Mouse (Mus musculus): Measurements from ENCODE around the gene Oas1f.
"Not testable (repeated sequence)": the region's sequence is repeated elsewhere in the genome, so short reads cannot be mapped to it uniquely, and the experiment has no call there.

Oas1f gene

GRCm38 (mm10) chr5:120876839-120877238, 29.7 kb downstream of the Oas1f start:
- DNase-seq: not testable (repeated sequence)

- DNase-seq: not testable (repeated sequence)
Observed at GRCm38 (mm10) chr5:120877407-120877806, 30.2 kb downstream of the Oas1f start.

- DNase-seq: not testable (repeated sequence)
Observed at GRCm38 (mm10) chr5:120878803-120879202, 31.6 kb downstream of the Oas1f start.

- DNase-seq: not testable (repeated sequence)
Observed at GRCm38 (mm10) chr5:120881681-120882080, 34.5 kb downstream of the Oas1f start.

- DNase-seq: not testable (repeated sequence)
Observed at GRCm38 (mm10) chr5:120887413-120887812, 40.2 kb downstream of the Oas1f start, which contains the start of gene Oas1g. Gene Oas1g (minus strand): TSS chr5:120887613.

GRCm38 (mm10) chr5:120887831-120888230, 40.7 kb downstream of the Oas1f start:
- no peak for DNase-seq

GRCm38 (mm10) chr5:120888294-120888815, 41.2 kb downstream of the Oas1f start:
- not testable (repeated sequence) for DNase-seq

DNA sequence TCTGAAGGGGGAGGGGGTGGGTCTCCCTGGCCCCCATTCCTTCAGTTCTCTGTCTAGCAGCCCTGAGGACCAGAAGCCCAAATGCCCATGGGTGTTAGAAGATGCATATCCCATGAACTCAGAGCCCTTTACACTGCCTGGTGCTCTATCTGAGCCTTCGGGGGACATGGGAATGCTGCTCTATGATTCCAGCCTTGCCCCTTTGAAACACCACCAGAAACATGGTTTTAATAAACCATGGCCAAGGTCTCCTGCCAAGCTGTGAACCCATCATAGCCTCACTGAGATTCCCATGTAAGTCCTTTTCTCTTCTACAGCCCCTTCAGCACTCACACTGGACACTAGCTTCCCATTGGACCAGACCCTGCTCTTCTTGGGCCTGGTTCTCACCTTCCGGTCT, 42.9 kb downstream of the Oas1f start:
- no peak for DNase-seq

- no peak for DNase-seq
Observed at GRCm38 (mm10) chr5:120890991-120891390, 43.8 kb downstream of the Oas1f start.

DNA sequence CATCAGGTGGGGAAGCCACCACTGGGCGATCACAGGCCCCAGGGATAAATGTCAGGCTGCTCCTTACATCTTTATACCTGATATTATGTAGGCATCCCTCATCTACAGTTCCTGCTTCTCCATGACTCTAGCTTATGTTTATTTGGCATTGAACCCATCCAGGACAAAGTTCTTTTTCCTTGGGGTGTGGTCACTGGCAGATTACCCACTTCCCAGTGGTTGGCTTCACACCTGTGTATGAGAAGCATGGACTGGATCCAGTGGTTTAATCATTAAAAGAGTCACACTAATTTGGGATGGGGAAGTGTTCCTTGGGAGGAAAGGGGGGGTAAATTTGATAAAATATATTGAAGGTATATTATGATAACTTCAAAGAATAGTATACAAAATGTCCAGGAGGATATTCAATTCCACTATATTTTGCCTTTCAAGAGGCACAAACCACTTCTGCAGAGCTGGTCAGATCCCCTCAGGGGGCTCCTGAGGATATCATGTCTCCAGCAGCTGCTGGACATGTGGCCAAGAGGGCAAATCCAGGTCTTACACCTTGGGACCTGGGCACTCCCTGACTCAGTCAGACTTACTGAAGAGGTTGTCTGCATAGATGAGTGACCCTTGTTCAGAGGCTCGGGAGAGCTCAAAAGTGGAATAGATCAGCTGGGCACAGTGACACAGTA, 44.5 kb downstream of the Oas1f start:
- DNase-seq: not testable (repeated sequence)

DNA sequence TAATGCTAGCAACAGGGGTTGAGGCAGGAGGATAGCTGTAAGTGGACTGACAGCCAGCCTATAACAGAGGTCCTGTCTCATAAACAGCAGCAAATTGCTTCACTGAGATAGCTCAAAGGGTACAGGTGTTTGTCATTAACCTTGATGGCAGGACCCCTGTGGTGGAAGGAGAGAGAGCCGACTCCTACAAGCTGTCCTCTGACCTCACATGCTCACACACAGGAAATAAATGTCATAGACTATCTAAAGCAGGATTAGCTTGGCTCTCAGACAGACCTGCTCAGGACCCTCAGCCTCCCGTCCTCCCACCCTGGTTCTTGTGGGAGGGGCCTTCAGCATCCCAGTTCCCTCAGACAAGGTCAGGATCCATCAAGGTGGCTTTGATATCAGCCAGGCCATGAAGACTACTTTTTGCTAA, 45.1 kb downstream of the Oas1f start:
- DNase-seq: no peak

DNA sequence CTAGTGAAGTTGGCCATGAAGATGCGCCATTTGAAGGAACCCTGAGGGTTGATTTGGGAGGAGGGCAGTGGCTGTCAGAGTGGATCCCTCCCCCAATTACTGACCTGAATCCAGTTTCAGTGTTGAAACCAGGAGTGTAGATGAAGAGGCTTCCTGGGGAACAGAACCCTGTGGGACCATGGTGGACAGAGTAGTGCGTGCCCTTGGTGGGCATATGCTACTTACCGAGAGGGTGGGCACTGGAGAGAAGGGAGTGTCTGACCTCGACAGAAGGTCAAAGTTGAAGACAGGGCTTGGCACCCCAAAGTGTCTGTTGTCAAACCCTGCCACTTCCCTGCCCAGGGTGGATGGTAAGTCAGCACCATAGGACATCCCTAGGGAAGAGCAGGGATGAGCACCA, 46.7 kb downstream of the Oas1f start:
- DNase-seq: not testable (repeated sequence)

GRCm38 (mm10) chr5:120894692-120895091, 47.5 kb downstream of the Oas1f start:
- not testable (repeated sequence) for DNase-seq

- no peak for DNase-seq
Observed at GRCm38 (mm10) chr5:120895231-120895900, 48.2 kb downstream of the Oas1f start.

- DNase-seq: no peak
Observed at GRCm38 (mm10) chr5:120898307-120898706, 51.1 kb downstream of the Oas1f start.

DNA sequence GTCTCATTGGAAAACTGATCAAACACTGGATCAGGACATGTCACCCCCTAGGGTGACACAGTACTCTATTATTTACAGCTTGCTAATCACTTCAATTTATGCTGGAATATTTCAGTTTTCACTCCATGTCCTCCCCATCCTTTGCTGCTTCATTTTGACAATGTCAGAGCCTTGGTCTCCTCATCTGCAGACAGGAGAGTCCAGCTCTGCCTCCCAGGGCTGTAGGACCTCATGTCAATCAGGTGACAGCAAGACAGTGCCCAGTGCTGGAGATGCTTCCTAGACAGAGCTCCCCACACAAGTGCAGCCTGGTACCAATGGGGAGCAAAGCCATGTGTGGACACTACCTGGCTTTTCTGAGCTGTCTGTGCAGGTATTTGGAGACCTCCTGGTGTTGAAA, 51.6 kb downstream of the Oas1f start:
- no peak for DNase-seq

GRCm38 (mm10) chr5:120900666-120901065, 53.5 kb downstream of the Oas1f start:
- DNase-seq: no peak

DNA sequence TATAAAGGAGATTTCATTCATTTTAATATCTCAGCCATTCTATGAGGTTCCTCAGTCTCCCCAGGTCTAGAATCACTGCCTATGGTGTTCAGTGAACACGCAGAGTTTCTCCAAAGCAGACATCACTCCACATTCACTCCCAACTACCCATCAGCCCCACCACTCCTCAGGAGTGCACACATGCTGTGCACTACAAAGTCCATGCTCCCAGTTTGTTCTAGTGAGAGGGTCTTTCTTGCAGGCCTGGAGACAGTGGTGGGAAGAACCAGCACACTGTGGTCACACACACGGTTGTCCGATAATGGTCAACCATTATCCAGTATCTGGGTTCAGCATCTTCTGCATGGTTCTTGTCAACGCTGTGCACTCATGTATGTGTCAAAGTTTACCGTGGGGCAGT, 54.9 kb downstream of the Oas1f start:
- DNase-seq: no peak

- DNase-seq: not testable (repeated sequence)
Observed at GRCm38 (mm10) chr5:120906791-120907733, 59.9 kb downstream of the Oas1f start, which contains the start of gene Oas1a. Gene Oas1a (minus strand): TSS chr5:120907521.

Data from thymus, postnatal 25 days (tissue).